Mouse (Mus musculus): ENCODE measurements around the gene Rex1bd. TPM values are rescaled to one million over a fixed set of nuclear protein-coding genes. Genes with fewer than 3 reads are reported as not detected.

Rex1bd gene
- total RNA-seq, 2 experiments from 2014 or later: 96.5 to 104 TPM

DNA sequence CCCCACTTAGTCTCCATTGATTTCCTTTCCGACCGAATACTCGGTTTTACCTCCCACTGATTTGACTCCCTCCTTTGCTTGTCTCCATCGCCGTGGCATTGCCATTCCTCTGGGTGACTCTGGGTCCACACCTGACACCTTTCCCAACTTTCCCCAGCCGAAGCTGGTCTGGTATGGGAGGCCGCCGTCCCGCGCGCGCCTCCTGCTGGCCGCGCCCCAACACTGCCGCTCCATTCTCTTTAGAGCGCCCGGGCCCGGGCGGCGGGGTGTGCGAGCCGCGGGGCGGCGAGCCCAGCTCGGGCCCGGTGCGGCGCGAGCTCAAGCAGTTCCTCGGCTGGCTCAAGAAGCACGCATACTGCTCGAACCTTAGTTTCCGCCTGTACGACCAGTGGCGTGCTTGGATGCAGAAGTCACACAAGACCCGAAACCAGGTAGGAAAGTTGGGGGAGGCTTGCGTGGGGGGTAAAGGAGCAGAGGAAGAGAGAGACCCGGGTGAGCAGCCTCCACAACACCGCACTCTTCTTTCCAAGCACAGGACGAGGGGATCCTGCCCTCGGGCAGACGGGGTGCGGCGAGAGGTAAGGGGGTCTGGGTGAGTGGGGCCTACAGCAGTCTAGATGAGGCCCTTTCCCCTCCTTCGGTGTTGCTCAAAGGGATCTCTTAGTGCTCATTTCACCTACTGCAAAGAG is 3.3 kb downstream of the Rex1bd start:
- peak in 1 of 2 experiments; percentile 65 for DNase-seq (ENCODE audit: low spot score in 2 of 2)

DNA sequence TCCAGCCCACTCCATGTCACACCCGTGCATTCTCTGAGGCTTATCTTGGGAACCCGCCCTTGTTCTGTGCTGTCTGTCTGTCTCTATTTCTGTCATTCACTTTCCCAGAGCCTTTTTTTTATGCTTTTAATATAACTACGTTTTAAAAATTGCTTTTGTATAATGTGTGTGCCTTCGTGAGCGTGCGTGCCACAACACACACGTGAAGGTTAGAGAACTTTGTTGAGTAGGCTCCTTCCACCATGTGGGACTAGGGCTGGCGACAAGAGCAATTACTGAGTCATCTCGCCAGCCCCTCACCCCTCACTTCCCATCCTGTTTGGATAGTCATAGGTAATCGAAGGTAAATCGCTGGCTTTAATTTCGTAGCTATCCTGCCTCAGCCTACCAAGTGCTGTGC is 4.0 kb downstream of the Rex1bd start:
- no peak for DNase-seq (ENCODE audit: low spot score in 2 of 2)

DNA sequence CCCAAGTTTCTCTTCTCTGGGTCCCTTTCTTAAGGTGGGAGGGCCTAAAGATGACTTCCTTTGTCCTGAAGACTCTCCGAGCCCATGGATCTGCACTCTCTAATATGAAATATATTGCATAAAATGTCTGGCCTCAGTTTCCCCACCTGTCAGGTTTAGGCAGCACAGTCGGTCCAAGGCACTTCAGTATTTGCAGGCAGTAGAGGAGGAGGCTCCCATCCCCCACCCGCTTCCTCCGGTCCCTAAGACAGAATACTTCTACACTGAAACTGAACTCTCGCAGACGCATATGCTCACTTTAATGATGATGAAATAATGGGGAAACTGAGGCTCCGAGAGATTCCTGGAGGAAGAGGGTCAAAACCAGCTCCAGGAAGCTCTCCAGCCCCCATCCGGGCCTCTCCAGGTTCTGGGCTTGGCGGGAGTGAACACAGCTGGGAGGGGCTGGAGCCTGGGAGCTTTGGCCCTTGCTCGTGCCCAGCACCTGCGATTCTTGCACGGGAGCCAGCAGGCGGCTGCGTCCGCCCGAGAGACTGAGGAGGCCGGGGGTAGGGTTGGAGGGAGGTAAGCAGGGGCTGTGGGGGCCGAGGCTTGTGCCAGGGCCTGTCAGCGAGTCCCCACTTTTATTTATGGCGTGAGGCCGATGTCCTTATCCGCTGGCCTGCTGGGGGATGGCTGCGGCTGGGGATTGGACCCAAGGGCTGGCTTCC is 4.6 kb downstream of the Rex1bd start:
- no peak for DNase-seq (ENCODE audit: low spot score in 2 of 2)

DNA sequence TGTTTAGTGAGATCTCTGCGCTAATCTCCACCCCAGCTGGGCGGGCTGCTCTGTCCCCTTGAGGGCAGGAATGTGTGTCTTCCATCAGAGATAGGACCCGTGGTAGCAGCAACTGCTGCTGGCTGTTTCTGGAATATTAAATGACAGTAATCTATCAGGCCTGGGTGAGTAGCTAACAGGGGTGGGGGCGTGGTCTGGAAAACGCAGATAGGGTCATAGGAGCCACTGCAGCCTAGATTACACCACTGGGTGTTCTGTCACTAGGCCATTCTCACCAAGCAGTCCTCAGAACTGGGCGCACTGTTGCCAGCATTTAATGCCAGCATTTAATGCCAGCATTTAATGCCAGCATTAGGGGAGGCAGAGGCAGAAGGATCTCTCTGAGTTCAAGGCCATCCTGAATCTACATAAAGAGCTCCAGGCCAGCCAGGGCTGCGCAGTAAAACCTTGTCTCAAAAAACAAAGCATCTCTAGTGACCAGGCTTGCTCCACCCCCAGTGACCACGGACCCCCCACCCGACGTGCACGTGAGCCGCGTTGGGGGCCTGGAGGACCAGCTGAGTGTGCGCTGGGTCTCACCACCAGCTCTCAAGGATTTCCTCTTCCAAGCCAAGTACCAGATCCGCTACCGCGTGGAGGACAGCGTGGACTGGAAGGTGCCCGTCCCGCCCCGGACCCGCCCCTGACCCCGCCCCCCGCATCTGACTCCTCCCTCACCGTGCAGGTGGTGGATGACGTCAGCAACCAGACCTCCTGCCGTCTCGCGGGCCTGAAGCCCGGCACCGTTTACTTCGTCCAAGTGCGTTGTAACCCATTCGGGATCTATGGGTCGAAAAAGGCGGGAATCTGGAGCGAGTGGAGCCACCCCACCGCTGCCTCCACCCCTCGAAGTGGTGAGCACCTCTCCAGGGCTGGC is 5.9 kb downstream of the Rex1bd start:
- no peak for DNase-seq (ENCODE audit: low spot score in 2 of 2)

DNA sequence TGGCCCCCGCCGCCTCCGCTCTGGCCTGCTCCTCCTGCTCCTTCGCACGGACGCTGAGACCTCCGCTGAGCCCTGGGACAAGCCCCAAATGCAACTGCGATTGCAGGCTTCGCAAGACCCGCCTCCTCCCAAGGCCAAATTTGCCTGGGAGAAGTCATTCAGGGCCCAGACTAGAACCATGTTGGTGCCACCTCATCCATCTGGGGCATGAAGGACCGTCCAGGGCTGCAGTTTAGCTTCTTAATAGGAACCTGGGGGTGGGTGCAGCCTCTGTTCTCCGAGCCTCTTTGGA is 10.8 kb downstream of the Rex1bd start:
- no peak for DNase-seq (ENCODE audit: low spot score in 2 of 2)

DNA sequence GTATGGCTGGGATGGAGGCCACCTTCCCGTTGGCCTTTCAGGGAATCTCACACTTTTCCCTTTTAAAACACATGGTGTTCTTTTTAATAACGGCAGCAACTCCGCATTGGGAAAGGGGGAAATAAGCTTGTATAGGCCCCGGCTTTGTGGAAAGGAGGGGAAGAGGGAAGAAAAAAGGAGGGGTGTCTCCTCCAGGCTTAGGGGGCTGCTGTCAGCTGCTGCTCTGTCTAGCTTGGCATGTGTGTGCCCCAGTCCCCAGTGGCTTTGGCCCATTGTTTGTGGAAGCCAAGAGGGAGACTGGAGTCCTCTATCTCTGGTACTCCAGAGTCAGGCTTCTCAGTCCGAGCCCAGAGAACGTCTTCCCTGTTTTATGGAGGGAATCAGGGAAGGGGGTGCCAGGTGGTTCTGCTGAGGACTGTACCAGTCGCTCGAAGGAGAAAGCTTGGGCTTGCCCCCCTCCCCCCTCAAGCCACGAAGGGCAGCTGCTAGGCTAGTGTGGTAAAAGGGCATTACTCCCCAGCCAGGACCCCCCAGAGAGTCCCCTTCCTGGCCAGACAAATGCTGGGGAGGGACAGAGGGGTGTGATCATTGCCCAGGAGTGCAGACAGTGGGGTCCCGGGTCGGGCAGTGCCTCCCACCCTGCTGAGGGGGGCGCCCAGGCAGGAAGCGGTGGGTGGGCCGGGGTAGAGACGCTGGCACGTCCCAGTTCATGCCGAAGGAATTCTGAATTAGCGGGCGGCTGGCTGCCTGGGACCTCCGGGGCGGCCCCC is 11.4 kb downstream of the Rex1bd start:
- no peak for DNase-seq (ENCODE audit: low spot score in 2 of 2)

DNA sequence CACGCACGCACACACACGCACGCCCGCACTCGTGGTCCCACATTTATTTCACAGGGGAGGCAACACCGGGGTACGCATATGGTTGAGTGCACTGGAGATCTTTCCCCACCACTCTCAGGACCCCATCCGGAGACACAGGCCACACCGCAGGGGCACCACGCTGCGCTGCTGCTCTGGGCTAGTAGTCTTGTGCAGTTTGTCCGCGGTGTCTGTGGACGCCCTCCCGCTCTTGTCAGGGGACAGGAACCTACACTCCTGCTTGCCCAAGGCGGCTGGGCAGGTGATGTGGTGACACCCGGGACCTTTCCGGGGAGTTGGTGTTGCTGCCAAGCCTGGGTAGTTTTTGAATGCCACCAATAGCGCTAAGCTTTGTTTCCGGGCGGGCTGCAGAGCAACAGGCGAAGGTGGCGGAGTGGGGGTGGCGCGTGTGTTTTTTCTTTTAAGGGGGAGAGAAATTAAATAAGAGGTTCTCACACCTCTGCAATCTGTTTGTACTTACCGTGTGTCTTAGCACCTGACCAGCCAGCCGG is 12.1 kb downstream of the Rex1bd start:
- DNase-seq (ENCODE audit: low spot score in 2 of 2): no peak

DNA sequence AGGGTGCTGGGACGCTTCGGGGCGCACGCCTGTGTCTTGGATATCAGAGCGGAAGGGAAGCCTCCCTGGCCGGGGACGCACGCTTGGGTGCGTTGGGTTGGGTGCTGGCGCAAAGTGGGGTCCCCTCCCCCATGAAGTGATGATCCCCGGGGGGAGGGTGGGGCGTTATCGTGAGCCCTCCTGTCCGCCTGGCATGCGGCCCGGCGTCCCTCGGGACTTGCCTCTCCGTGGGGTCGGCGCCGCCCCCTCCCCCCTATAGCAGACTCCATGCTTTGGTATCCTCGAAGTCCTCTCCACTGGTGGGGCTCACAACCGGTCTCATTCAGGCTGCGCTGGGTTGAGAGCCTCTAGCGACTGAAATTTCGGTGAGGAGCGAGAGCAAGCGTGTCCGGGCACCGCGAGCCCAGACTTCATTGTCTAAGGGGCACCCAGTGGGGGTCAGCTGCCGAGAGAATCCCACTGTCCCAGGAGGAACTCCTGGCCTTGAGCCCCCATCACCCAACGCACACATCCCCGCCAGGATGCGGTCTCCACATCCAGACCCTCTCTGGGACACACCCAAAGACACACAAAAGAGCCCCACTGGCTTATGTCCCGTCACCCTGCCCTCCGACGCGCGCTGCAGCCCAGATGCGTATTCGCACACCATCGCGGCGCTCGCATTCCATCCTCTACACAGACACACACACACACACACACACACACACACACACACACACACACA is 12.7 kb downstream of the Rex1bd start:
- no peak for DNase-seq (ENCODE audit: low spot score in 2 of 2)

DNA sequence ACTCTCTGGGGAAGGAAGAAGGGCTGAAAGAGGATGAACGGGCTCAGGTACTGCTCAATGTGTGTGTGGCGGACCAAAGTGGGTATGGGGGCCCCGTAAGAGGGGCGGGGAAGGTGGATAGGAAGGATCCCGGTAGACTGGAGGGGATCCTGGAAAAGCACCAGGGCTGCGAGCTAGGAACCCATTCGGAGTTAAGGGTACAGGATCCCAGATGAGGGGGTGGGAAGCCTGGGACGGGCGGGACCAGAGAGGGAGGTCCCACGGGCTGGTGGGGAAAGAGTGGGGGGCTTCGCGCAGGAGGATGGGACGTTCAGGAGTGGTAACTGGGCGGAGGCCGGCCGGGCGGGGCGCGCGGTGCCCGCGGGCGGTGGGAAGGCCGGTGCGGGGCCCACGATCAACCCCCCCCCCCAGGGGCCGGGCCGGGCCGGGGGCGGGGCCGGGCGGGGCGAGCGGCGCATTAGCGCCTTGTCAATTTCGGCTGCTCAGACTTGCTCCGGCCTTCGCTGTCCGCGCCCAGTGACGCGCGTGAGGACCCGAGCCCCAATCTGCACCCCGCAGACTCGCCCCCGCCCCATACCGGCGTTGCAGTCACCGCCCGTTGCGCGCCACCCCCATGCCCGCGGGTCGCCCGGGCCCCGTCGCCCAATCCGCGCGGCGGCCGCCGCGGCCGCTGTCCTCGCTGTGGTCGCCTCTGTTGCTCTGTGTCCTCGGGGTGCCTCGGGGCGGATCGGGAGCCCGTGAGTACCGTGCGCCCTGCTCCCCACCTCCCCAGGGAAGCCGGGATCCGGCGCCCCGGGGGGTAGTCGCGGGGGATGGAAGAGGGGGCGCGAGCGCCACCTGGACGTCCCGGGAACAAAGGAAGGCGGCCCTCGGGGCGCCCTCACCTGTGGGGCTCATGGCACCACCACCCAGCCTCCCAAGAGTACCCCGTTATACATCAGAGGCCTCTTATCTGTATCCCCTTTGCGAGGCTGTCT is 13.6 kb downstream of the Rex1bd start, which contains the start of gene Crlf1:
Gene Crlf1, plus strand, starts transcription at position 495 of the 977 bp plus-strand sequence.
- DNase-seq (ENCODE audit: low spot score in 2 of 2): no peak

DNA sequence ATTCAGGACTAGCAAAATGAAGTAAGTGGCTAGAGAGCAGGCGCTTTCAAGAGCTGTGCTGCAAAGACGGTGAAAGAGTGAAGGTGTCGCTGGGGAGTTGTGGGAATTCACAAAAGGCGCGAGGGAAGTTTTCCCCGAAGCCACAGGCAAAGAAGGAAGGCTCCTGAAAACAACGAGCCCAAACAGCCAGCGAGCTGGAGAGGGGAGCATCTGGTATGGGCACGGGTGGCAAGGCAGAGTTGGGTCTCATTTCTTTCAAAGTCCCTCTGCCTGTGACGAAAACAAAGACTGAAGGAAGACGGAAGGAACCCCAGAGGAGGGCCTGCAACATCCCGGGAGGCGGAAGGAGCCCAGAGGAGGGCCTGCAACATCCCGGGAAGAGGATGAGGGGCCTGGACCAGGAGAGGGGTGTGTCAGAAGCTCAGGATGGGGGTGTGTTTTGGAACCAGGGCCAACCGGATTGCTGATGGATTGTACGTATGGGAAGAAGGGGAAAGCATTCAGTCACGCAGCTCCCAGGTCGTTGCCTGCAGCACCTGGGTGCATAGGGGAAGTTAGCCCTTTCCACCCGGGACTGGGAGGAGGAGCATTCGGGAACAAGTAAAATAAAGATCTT is 15.6 kb downstream of the Rex1bd start:
- DNase-seq (ENCODE audit: low spot score in 2 of 2): no peak

DNA sequence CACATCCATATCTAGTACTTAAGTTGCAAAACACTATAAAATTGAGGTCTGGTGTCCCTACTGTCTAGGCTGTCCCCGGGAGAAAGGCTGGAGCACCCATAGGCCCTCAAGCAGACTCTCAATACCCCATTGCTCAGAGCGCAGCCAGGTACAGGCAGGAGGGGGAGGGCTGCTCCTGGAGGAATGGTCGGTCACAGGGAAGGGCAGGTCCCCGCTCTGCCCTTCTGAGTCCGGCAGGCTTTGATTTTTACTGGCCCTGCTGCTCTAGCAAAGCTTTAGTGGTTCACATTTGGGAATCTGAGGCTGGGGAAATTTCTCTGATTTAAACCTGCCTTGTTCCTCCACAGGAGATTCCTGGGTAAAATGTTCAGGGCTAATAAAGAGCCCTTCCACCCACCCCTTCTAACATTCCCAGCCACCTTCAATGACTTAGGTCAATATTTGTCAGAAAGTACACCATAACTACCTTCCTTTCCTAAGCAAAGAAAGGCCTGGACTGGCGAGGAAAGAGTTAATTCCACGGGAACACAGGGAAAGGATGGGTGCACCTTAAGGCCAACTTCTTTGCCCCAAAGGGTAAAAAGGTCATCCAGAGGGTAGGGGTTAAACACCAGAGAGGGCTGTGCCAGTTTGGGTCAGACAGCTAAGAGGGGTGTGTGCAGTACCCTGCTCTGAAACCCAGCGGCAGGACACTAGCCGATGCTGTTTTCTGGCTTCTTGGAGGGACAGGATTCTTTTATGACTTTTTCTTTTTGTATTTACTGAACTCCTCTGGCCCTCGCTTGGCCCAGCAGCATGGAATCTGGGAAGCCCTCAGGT is 16.3 kb downstream of the Rex1bd start:
- no peak for DNase-seq (ENCODE audit: low spot score in 2 of 2)

DNA sequence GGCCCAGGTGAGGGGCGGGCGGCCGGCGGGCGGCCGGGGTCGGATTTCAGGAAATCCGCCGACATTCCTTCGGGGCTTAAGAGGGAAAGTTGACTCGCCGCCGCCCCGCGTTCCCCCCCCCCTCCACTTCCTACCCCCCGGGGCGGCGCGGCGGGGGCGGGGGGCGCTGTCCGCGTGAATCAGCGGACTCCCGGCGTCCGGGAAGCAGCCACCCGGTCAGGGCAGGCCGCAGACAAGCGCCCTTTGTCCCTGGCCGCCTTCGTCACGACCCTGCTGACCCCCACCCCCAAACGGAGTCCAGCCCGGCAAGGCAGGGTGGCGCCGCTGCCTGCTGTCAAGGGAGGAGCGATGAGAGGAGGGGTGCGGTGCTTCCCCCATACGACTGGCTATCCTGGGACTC is 17.0 kb downstream of the Rex1bd start:
- no peak for DNase-seq (ENCODE audit: low spot score in 2 of 2)

DNA sequence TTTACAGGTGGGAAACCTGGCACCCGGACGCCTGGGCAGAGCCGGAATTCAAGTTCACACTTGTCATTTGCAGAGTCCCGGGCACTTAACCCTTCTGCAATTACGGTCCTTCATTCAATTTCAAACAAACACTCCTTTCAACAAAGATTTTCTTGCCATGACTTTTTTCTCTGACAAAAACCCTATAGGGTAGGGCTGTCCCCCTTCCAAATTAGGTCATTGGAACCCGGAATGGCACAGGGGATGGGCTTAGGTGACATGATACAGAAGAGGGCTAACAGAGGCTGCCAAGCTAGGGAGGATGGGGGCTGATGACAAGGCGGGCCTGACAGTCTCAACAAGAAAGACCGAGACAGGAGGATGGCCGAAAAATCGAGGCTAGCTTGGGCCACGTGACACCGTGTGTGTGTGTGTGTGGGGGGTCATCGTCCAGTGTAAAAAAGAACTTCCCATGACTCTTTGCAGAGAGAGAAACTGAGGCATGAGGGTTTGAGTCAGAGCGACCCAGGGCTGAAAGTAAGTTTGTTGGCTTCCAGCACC is 17.6 kb downstream of the Rex1bd start:
- DNase-seq (ENCODE audit: low spot score in 2 of 2): no peak

DNA sequence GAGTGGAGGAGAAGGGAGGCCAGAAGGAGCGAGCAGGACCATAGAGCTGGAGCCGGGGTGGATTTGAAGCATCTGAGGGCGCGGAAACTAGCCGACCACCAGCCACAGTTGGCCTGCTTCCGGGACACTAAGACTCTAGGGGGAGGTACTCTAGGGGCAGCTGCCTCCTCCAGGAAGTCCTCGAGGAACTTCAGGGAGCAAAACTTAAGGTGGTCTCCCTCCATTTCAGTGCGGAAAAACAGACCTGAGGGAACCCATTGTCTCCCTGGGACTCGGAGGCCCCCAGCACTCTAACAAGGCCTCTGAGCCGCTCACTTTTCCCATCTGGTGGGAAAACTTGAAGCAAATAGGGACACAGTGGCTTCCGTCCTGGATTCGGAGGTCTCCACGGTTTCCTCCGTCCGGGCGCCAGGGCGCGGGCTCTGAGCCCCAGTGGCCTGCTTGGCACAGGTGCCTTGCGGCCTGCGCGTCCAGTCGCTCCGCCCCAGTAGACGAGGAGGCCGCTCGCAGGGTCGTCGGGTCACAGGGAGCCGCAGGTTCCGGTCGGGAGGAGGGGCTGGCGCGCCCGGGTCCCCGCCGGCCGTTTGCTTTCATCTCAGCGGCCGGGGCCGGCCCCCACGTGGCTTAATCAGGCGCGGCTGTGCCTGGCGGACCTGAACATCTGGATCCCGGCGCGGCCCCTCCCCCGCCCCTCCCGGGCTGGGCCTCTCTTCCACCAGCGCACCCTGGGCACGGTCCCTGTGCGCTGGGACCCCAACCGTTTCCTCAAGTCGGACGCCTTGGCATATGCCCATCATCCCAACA is 18.4 kb downstream of the Rex1bd start:
- no peak for DNase-seq (ENCODE audit: low spot score in 2 of 2)

DNA sequence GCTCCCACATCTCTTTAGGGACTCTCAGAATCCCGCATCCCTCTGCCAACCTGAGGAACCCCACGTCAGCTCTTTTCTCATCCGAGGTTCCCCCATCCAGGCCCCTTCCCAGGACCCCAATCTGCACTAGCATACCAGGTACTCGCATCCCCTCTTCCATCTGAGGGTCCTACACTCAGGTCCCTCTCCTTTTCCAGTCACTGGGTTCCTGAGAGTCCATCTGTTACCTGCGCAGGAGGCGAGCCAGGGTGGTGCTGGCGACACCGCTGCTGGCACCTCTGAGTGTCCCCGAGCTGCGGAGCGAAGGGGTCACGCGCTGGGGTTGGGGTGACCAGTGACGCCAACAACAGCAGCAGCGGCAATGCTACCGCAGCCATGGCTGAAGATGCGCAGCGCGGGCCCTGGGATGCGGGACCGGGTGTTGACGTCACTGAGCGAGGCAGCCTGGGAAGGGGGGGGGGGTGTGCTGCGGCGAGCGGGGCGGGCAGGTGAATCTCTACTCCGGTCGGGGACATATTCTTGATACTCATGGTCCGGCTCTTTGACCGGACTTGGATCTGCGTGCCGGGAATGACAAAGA is 19.5 kb downstream of the Rex1bd start, which contains the start of gene Tmem59l:
Gene Tmem59l, minus strand, starts transcription at position 418 of the 580 bp plus-strand sequence.
- DNase-seq (ENCODE audit: low spot score in 2 of 2): peak; percentile 54 to 61

DNA sequence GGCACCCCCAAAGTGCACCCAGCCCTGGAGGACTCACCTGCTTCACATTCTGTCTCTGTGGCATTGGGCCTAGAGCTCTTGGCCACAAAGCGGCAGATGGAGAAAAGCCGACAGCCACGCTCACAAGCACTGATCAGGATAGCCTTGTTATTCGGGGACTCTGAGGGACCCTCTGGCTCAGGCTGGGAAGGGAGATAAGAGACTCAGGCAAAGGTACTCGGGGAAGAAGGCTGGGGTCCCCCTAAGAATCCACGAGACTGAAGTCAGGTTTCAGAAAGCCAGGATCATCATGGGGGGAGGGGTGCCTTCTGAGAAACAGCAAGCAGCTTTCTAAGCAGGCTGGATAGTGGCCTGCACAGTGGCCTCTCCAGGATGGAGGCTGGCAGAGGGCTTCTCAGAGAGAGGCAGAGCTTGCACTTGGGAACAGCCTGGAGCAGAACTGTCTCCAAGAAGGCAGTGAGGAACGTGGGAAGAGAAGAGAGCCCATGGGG is 20.3 kb downstream of the Rex1bd start:
- no peak for DNase-seq (ENCODE audit: low spot score in 2 of 2)
